Mouse (Mus musculus): ENCODE data around the gene Otc.

GRCm38 (mm10) chrX:10330246-10330645, 78.1 kb downstream of the Otc start:
- TF ChIP-seq CTCF (IDR thresholded peaks at IDR 0.05; ENCODE audit: borderline replicate concordance, control insufficient read depth, extremely low read depth, insufficient read depth, low read length, poor library complexity), result no peak
- no peak for TF ChIP-seq POLR2A (IDR thresholded peaks at IDR 0.05; ENCODE audit: control insufficient read depth, extremely low read depth, insufficient read depth, low read length, poor library complexity)
